Mouse (Mus musculus) neural tube, embryonic 13.5 days (tissue): ENCODE measurements around the gene Itpk1. TPM values are rescaled to one million over a fixed set of nuclear protein-coding genes. Genes with fewer than 3 reads are reported as not detected.
A peak's percentile ranks its signal among the peaks of the same experiment; 100 is the strongest.

Experiments used
- ATAC-seq: fragments of 200-750 bp; cut with Nextera tagmentation; 2 replicates; pipeline ENCODE4 v1.8.0; 2017; ENCODE audit warnings: low read depth, mild to moderate bottlenecking, moderate TSS enrichment, moderate library complexity
- H3K27ac ChIP-seq: fragments of 300-500 bp; sonication (generic); replicated peaks from 2 replicates; pipeline ENCODE4 v1.5.1; 2015; ENCODE audit warnings: moderate library complexity, mild to moderate bottlenecking, inconsistent platforms
- H3K27me3 ChIP-seq: fragments of 300-500 bp; sonication (generic); 2 replicates; pipeline ENCODE4 v1.6.1; 2015; ENCODE audit warnings: mild to moderate bottlenecking, inconsistent platforms
- H3K36me3 ChIP-seq: fragments of 300-500 bp; sonication (generic); 2 replicates; pipeline ENCODE4 v1.6.1; 2015; ENCODE audit warnings: mild to moderate bottlenecking, inconsistent platforms
- H3K4me1 ChIP-seq: fragments of 300-500 bp; sonication (generic); replicated peaks from 2 replicates; pipeline ENCODE4 v1.6.1; 2015; ENCODE audit warnings: inconsistent platforms
- H3K4me2 ChIP-seq: fragments of 300-500 bp; sonication (generic); 2 replicates; pipeline ENCODE4 v1.6.1; 2015; ENCODE audit warnings: inconsistent platforms, mild to moderate bottlenecking, moderate library complexity
- H3K4me3 ChIP-seq: fragments of 300-500 bp; sonication (generic); 2 replicates; pipeline ENCODE4 v1.5.1; 2015; ENCODE audit warnings: mild to moderate bottlenecking, inconsistent platforms
- H3K9ac ChIP-seq: fragments of 300-500 bp; sonication (generic); 2 replicates; pipeline ENCODE4 v1.6.1; 2015; ENCODE audit warnings: moderate library complexity, mild to moderate bottlenecking, inconsistent platforms
- H3K9me3 ChIP-seq: fragments of 300-500 bp; sonication (generic); 2 replicates; pipeline ENCODE4 v1.6.1; 2016; ENCODE audit warnings: inconsistent platforms
- whole genome bisulfite sequencing: fragments of 180-500 bp; shearing (Covaris S2); methylation state at CpG from one replicate; pipeline ENCODE4 v1.1.7; 2015; 5-methylcytosine and 5-hydroxymethylcytosine counted together
- polyA plus RNA-seq: library from polyadenylated mRNA; unstranded; fragments of >200 nt; fragmentation: Nextera tagmentation; extraction: Ambion mirVana; gene quantifications from 2 replicates; pipeline ENCODE4 v1.2.1, GENCODE M21; 2015

Itpk1 gene
- polyA plus RNA-seq, 1 experiment from 2014 or later, result 34.0 TPM

DNA sequence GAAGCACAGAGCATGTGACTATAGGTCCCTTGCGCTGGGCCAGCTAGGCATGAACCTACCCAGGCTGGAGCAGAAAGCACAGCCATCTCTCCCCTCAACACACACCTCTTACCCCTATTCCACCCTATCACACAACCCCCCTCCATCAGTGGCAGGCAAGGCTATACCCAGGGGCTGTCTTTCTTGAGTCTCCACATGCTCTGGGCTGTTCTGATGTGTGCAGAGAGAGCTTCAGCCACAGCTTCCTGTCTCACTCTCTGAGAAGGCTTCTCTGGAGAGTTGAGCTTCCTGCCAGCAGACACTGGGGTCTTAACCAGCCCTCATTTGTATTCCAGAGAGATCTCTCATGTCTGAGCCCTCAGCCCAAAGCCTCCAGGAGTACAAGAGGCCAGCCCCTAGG is 92.3 kb downstream of the Itpk1 start:
- 0 out of 2 replicates have a peak, but pooled peaks cover 3% of the 10 kb centered on the region for H3K36me3 ChIP-seq
- H3K4me2 ChIP-seq, result no peak overlapping the region
- H3K27me3 ChIP-seq, result no peaks in the 10 kb centered on the region
- no peaks in the 10 kb centered on the region for H3K9me3 ChIP-seq
- no peak overlapping the region for H3K4me3 ChIP-seq
- H3K9ac ChIP-seq, result no peak overlapping the region
- H3K4me1 ChIP-seq, result peaks cover 31% of the 10 kb centered on the region
- H3K27ac ChIP-seq, result no peak overlapping the region
- ATAC-seq, result no peak
- WGBS, result 89% methylated on average over 1 of the region's 1 CpGs

DNA sequence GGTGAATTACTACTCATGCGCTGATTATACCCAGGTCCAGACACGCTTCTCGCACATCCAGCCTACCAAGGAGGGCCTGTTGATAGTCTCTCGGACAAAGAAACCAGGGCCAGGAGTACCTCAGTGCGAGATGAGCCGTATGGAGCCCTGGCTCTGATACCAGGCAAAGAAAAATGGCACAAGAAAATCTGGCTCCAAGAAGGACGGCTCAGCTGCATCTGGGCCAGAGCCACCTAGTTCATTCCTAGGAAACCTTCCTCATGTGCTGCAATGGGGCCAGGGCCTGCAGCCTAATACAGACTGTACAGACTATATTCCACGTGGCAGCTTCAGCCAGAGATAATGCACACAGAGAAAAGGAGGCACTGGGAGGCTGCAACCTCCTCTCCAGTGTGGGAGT is 93.8 kb downstream of the Itpk1 start:
- no peak for ATAC-seq
- Histone ChIP-seq H3K9ac (no peak overlapping the region), H3K4me1 (peaks cover 25% of the 10 kb centered on the region), H3K27ac (no peak overlapping the region), H3K9me3 (no peaks in the 10 kb centered on the region), H3K4me3 (no peak overlapping the region), H3K4me2 (no peak overlapping the region), H3K36me3 (0 out of 2 replicates have a peak, but pooled peaks cover 6% of the 10 kb centered on the region), H3K27me3 (no peaks in the 10 kb centered on the region)
- WGBS, result 94% methylated on average over 8 of the region's 8 CpGs

DNA sequence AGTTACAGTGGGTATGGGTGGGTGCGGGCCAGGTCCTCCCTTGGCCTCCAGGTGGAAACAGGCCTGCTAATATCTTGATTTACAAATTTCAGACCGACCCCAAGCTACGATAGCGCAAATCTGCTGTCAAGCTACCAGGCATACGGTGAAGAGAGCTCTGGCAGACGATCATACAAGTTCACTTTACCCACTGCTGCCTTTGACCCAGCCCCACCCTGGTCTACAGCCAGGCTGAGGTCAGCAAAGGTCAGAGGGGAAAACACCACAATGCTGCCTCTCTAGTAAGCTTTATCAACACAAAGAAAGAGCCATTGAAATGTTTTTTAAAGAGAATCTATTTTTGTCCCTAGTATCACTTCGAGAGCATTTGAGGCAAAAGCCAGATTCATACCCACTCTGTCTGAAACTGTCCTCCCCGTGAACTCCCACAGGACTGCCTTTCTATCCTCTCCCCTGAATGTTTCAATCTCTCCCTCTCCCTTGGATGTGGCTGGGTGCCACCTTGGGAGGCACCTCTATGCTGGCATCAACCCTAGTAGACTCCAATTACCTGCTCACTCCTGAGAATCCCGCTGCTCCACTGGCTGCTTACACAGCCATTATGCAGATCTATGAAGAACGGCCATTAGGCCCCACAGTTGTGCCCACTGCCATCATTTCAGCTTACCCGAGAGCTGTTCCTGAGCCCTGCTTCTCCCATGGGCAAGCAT is 96.8 kb downstream of the Itpk1 start:
- ATAC-seq, result no peak
- H3K27ac ChIP-seq, result no peak overlapping the region; the same call in 1 of the 2 replicates

DNA sequence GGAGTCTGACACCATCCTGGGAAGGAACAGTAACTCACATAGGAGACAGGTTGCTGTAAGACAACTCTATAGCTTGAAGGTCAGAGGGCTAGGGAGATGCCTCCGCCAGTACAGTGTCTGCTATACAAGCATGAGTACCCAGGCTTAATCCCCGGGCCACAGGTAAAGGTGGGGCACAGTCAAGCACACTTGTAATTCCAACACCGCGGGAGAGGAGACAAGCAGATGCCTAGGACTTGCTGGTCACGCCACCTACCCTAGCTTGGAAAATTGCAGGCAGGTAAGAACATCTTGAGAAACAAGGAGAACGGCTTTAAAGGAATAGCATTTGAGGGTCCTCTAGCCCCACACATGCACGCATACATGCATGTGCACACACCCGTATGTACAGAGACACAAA is 97.7 kb downstream of the Itpk1 start:
- no peaks in the 10 kb centered on the region for H3K9me3 ChIP-seq
- no peak overlapping the region for H3K4me3 ChIP-seq
- ATAC-seq, result no peak
- H3K9ac ChIP-seq, result no peak overlapping the region
- H3K4me2 ChIP-seq, result no peak overlapping the region
- WGBS, result 89% methylated on average over 8 of the region's 8 CpGs
- H3K4me1 ChIP-seq, result peaks cover 26% of the 10 kb centered on the region
- no peaks in the 10 kb centered on the region for H3K27me3 ChIP-seq
- peaks cover 15% of the 10 kb centered on the region; the same call in 1 of the 2 replicates for H3K36me3 ChIP-seq
- no peak overlapping the region for H3K27ac ChIP-seq

More for the DNA sequence above, 96.8 kb downstream of the Itpk1 start:
- Histone ChIP-seq H3K9me3 (no peaks in the 10 kb centered on the region), H3K4me1 (peaks cover 25% of the 10 kb centered on the region), H3K4me3 (no peak overlapping the region), H3K9ac (no peak overlapping the region), H3K36me3 (peaks cover 15% of the 10 kb centered on the region; the same call in 1 of the 2 replicates), H3K27me3 (no peaks in the 10 kb centered on the region), H3K4me2 (no peak overlapping the region)
- WGBS, result 75% methylated on average over 11 of the region's 11 CpGs

DNA sequence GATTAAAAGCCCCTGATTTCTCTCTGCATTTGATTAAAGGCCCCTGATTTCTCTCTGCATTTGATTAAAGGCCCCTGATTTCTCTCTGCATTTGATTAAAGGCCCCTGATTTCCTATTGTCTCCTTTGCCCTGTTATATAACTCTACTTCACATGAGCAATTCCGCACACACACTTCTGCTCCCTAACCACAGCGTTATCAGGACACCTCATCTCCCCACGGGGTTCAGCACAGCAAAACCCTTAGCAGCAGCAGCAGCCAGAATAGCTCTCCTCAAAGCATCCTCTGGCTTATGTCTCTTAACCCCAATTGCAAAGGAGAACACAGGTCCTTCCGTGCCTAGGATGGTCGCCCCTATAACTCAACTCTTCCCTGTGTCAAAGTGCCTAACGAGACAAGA is 99.1 kb downstream of the Itpk1 start:
- Histone ChIP-seq H3K4me2 (no peak overlapping the region), H3K4me3 (no peak overlapping the region), H3K27me3 (no peaks in the 10 kb centered on the region), H3K27ac (no peak overlapping the region), H3K36me3 (peaks cover 15% of the 10 kb centered on the region; the same call in 1 of the 2 replicates), H3K9ac (no peak overlapping the region), H3K4me1 (peaks cover 40% of the 10 kb centered on the region), H3K9me3 (no peaks in the 10 kb centered on the region)
- no peak for ATAC-seq
- 86% methylated on average over 6 of the region's 6 CpGs for WGBS

DNA sequence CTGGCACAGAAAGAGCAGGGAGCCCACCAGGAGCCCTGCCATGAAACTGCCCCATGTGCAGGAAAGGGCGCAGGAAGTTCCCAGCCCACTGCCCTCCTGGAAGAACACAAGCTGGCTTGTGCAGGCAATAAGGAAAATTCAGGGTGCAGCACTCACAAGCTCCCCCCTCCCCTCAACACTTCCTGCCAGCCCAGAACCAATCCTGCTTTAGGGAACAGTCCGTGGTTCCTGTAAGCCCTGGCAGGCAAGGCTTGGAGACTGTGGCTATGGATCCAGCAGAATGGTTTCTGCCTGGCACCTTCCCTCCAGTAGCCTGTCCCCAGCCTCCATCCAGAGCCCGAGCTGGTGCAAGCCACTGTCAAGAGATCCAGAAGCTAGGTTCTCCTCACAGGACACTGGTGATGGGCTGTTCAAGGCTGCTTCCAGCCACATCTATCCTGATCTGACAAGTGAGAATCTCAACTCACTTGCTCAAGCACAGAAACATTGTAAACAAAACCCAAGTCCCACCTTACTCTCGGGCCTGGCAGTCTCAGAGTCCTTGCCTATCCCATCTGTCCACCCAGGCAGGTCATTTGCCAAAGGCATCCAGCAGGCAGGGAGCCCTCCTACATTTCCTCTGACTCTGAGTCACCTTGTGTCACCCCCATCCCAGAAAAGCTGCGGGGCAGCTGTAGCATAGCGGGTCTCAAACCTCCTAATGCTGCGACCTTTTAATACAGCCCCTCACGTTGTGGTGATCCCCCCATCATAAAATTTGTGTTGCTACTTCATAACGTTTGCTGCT is 102.3 kb downstream of the Itpk1 start:
- Histone ChIP-seq H3K36me3 (peaks cover 15% of the 10 kb centered on the region; the same call in 1 of the 2 replicates), H3K4me2 (no peak overlapping the region), H3K9ac (0 out of 2 replicates have a peak overlapping the region, but pooled peaks have one; percentile 32), H3K4me1 (peaks cover 44% of the 10 kb centered on the region), H3K4me3 (no peak overlapping the region), H3K27me3 (no peaks in the 10 kb centered on the region), H3K9me3 (peaks cover 6% of the 10 kb centered on the region; the same call in 1 of the 2 replicates), H3K27ac (peak overlapping the region; percentile 49; the same call in 1 of the 2 replicates)
- 71% methylated on average over 9 of the region's 9 CpGs for WGBS
- ATAC-seq, result no peak

DNA sequence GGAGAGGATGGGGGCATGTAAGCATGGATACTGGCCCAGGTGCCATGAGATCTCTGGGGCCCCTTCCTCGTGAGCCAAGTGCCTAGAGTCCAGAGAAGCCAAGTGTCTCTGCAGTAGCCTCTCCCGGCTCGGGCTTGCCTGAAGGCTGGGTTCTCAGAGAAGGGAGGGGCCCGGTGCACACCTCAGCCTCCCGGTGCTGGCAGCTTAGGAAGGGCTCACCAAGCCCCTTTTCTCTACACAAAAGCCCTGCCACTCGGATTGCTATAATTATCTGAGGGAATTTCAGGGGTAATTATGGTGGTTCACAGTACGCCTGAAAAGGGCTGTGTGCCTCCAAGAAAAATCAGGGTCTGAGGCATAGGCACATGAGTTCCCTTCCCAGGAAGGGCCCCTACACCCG is 102.9 kb downstream of the Itpk1 start:
- Histone ChIP-seq H3K9me3 (peaks cover 6% of the 10 kb centered on the region; the same call in 1 of the 2 replicates), H3K27me3 (no peaks in the 10 kb centered on the region), H3K36me3 (peaks cover 15% of the 10 kb centered on the region; the same call in 1 of the 2 replicates), H3K4me1 (peaks cover 49% of the 10 kb centered on the region), H3K27ac (peak overlapping the region; percentile 49; the same call in 1 of the 2 replicates), H3K4me2 (no peak overlapping the region), H3K9ac (peak overlapping the region; percentile 32; the same call in 1 of the 2 replicates), H3K4me3 (no peak overlapping the region)
- WGBS, result 12% methylated on average over 8 of the region's 8 CpGs
- ATAC-seq, result no peak

DNA sequence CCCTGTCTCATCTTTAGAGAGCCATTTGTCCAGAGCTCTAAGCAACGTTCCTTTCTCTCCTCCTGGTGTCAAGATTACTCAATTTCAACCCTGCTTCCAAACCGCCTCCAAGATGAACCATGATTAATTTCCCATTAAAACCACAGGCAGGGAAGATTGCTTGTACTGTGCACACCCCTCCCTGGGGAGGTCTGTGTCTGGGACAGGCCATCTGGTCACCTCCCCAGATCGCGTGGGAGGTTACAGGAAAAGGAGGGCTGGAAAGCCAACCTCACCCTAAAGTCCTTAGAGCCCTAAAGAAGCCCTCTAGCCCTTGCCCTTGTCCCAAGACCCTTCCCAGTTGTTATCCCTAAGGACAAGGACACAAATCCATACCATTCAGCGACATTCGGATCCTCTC is 104.4 kb downstream of the Itpk1 start:
- H3K27me3 ChIP-seq, result no peaks in the 10 kb centered on the region
- no peak for ATAC-seq
- H3K4me2 ChIP-seq, result no peak overlapping the region
- H3K9ac ChIP-seq, result no peak overlapping the region
- WGBS, result 46% methylated on average over 6 of the region's 6 CpGs
- peaks cover 49% of the 10 kb centered on the region for H3K4me1 ChIP-seq
- peaks cover 8% of the 10 kb centered on the region; the same call in 1 of the 2 replicates for H3K36me3 ChIP-seq
- H3K27ac ChIP-seq, result no peak overlapping the region
- peaks cover 6% of the 10 kb centered on the region; the same call in 1 of the 2 replicates for H3K9me3 ChIP-seq
- no peak overlapping the region for H3K4me3 ChIP-seq

DNA sequence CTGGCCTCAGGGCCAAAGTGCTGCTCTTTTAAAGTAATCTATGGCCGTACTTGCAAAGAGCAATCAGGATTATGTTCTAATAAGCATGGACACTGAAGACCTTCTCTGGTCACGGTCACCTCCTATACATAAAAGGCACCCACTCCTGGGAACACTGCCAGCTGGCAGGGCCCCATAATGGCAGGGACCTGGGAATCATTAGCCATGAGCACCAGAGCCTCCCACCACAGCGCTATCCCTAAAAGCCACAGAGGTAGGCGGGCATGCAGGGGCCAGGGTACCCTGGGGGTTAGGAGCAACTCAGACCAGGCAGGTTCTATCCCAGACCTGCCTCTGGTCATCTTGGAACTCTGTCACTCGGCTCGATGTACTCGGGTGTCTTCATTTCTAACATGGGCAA is 104.9 kb downstream of the Itpk1 start:
- no peak for ATAC-seq
- H3K4me2 ChIP-seq, result no peak overlapping the region
- H3K36me3 ChIP-seq, result peaks cover 3% of the 10 kb centered on the region; the same call in 1 of the 2 replicates
- peak overlapping the region; percentile 52 for H3K27ac ChIP-seq
- H3K9me3 ChIP-seq, result peaks cover 6% of the 10 kb centered on the region; the same call in 1 of the 2 replicates
- 59% methylated on average over 7 of the region's 7 CpGs for WGBS
- no peaks in the 10 kb centered on the region for H3K27me3 ChIP-seq
- H3K4me3 ChIP-seq, result no peak overlapping the region
- H3K4me1 ChIP-seq, result peaks cover 50% of the 10 kb centered on the region
- H3K9ac ChIP-seq, result no peak overlapping the region

DNA sequence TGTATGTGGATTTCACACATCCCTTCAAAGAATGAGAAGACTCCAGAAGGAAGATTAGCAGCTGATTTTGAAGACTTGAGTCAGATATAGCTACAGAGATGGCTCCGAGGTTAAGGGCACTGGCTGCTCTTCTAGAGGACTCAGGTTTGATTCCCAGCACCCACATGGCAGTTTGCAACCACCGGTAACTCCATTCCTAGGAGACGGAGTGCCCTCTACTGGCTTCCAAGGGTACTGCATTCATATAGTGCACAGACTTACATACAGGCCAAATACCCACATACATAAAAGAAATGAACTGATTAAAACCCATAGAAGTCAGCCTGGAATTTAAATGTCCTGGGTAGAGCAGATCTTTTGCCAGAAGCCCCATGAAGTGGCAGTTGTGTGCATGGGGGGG is 106.2 kb downstream of the Itpk1 start:
- H3K27ac ChIP-seq, result no peak overlapping the region
- peaks cover 6% of the 10 kb centered on the region; the same call in 1 of the 2 replicates for H3K9me3 ChIP-seq
- H3K4me2 ChIP-seq, result no peak overlapping the region
- H3K36me3 ChIP-seq, result no peaks in the 10 kb centered on the region
- 98% methylated on average over 3 of the region's 3 CpGs for WGBS
- peaks cover 62% of the 10 kb centered on the region for H3K4me1 ChIP-seq
- H3K4me3 ChIP-seq, result no peak overlapping the region
- no peak for ATAC-seq
- no peak overlapping the region for H3K9ac ChIP-seq
- no peaks in the 10 kb centered on the region for H3K27me3 ChIP-seq

DNA sequence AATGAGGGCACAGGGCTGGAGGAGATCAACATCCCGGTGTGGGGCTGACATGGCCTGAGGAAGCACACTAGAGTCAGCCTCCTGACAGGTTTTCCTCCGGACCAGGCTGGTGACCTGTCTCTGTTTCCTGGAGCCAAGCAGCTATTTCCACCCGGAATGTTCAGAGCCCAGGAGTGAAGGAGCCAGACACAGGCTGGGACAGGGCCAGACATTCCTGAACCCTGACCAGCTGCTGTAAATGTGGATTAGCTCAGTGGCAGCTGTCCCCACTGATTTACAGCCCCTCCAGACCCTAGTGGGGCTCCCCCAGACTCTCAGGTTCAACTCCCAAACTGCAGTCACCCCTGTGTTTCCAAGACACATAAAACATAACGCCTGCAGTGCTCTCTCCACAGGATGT is 107.3 kb downstream of the Itpk1 start:
- Histone ChIP-seq H3K4me1 (peaks cover 62% of the 10 kb centered on the region), H3K36me3 (no peaks in the 10 kb centered on the region), H3K4me3 (no peak overlapping the region), H3K27me3 (no peaks in the 10 kb centered on the region), H3K27ac (no peak overlapping the region), H3K9me3 (peaks cover 6% of the 10 kb centered on the region; the same call in 1 of the 2 replicates), H3K4me2 (no peak overlapping the region), H3K9ac (no peak overlapping the region)
- 54% methylated on average over 4 of the region's 4 CpGs for WGBS
- ATAC-seq, result peak; percentile 44; the same call in 1 of the 2 replicates

DNA sequence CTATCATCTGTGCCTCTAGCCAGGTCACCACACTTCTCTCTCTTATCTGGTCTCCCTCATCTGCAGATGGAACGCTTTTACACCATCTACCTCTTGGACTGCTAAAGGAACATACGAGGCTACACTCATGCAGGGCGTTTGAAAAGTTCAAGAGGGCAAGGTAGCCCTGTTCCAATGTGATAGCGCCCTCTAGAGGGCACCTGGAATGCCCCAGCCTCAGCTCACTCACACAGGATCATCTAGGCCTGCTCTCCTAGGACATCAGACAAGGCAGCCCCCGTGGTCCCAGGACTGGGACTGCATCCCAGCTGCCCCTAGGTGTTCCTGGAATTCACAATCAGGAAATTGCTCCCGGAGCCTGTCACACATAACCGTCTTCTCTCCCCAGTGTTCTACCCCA is 108.3 kb downstream of the Itpk1 start:
- H3K27me3 ChIP-seq, result no peaks in the 10 kb centered on the region
- peaks cover 6% of the 10 kb centered on the region; the same call in 1 of the 2 replicates for H3K9me3 ChIP-seq
- peaks cover 52% of the 10 kb centered on the region for H3K4me1 ChIP-seq
- H3K27ac ChIP-seq, result no peak overlapping the region
- no peak overlapping the region for H3K4me2 ChIP-seq
- WGBS, result 75% methylated on average over 7 of the region's 7 CpGs
- H3K4me3 ChIP-seq, result no peak overlapping the region
- no peak for ATAC-seq
- H3K36me3 ChIP-seq, result no peaks in the 10 kb centered on the region
- H3K9ac ChIP-seq, result no peak overlapping the region
